Mouse (Mus musculus) hindbrain, embryonic 16.5 days (tissue): ENCODE results near the gene Evi2. TPM values are rescaled to one million over a fixed set of nuclear protein-coding genes. Genes with fewer than 3 reads are reported as not detected.

Experiments used
- ATAC-seq: fragments of 200-750 bp; cut with Nextera tagmentation; 2 replicates; pipeline ENCODE4 v1.8.0; 2017; ENCODE audit warnings: moderate TSS enrichment, moderate library complexity
- H3K27ac ChIP-seq: fragments of 300-500 bp; sonication (generic); 2 replicates; pipeline ENCODE4 v1.5.1; 2014; ENCODE audit warnings: low read depth, mild to moderate bottlenecking, control low read depth, low read length, moderate library complexity
- H3K27me3 ChIP-seq: fragments of 300-500 bp; sonication (generic); replicated peaks from 2 replicates; pipeline ENCODE4 v1.6.1; 2014; ENCODE audit warnings: low read length; ENCODE audit not compliant: control insufficient read depth, insufficient read depth
- H3K36me3 ChIP-seq: fragments of 300-500 bp; sonication (generic); 2 replicates; pipeline ENCODE4 v1.6.1; 2014; ENCODE audit warnings: mild to moderate bottlenecking, low read length, moderate library complexity, mixed read lengths; ENCODE audit not compliant: control insufficient read depth, insufficient read depth
- H3K4me1 ChIP-seq: fragments of 300-500 bp; sonication (generic); 2 replicates; pipeline ENCODE4 v1.6.1; 2014; ENCODE audit warnings: low read depth, low read length; ENCODE audit not compliant: control insufficient read depth, insufficient read depth
- H3K4me2 ChIP-seq: fragments of 300-500 bp; sonication (generic); 2 replicates; pipeline ENCODE4 v1.6.1; 2014; ENCODE audit warnings: mild to moderate bottlenecking, low read length, control low read depth, moderate library complexity
- H3K4me3 ChIP-seq: fragments of 300-500 bp; sonication (generic); 2 replicates; pipeline ENCODE4 v1.5.1; 2014; ENCODE audit warnings: mild to moderate bottlenecking, low read length, control low read depth, moderate library complexity
- H3K9ac ChIP-seq: fragments of 300-500 bp; sonication (generic); 2 replicates; pipeline ENCODE4 v1.6.1; 2014; ENCODE audit warnings: low read depth, mild to moderate bottlenecking, control low read depth, low read length, moderate library complexity
- H3K9me3 ChIP-seq: fragments of 300-500 bp; sonication (generic); 2 replicates; pipeline ENCODE4 v1.6.1; 2014; ENCODE audit warnings: mild to moderate bottlenecking, low read length, moderate library complexity; ENCODE audit not compliant: control insufficient read depth
- WGBS: fragments of 180-500 bp; shearing (Covaris S2); extraction: QIAGEN DNeasy Blood & Tissue Kit; methylation state at CpG from one replicate; pipeline ENCODE4 v1.1.7; 2014; 5-methylcytosine and 5-hydroxymethylcytosine counted together
- polyA plus RNA-seq: library from polyadenylated mRNA; unstranded; fragments of >200 nt; fragmentation: Nextera tagmentation; extraction: Ambion mirVana; gene quantifications from 2 replicates; pipeline ENCODE4 v1.2.1, GENCODE M21; 2015

The Evi2 gene
- polyA plus RNA-seq, 1 experiment from 2014 or later, result 0.61 TPM

DNA sequence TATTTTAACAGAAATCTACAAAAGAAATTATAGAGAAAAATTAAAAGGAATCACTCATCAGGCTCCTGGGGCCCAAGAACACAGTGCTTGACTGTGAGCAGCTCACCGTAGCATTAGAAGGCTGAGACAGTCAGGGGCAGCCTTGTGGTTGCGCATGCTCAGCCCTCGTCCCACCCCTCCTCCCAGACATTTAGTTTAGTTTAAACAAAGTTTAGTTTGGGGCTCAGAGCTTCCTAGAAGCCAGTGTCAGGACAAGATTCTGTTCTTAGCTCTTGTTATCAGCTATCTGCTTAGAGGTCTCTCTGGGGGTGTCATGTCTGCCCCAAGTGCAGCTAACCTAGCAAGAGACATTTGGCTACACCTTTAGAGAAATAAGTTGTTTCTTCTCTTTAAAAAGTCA is 1.8 kb downstream of the Evi2 start:
- ATAC-seq, result no peak
- no peak overlapping the region for H3K9ac ChIP-seq
- H3K4me1 ChIP-seq, result no peaks in the 10 kb centered on the region
- H3K4me3 ChIP-seq, result no peak overlapping the region
- no peaks in the 10 kb centered on the region for H3K9me3 ChIP-seq
- H3K4me2 ChIP-seq, result no peak overlapping the region
- 0 out of 2 replicates have a peak, but pooled peaks cover 2% of the 10 kb centered on the region for H3K36me3 ChIP-seq
- H3K27me3 ChIP-seq, result no peaks in the 10 kb centered on the region
- WGBS, result 91% methylated on average over 3 of the region's 3 CpGs
- no peak overlapping the region for H3K27ac ChIP-seq

DNA sequence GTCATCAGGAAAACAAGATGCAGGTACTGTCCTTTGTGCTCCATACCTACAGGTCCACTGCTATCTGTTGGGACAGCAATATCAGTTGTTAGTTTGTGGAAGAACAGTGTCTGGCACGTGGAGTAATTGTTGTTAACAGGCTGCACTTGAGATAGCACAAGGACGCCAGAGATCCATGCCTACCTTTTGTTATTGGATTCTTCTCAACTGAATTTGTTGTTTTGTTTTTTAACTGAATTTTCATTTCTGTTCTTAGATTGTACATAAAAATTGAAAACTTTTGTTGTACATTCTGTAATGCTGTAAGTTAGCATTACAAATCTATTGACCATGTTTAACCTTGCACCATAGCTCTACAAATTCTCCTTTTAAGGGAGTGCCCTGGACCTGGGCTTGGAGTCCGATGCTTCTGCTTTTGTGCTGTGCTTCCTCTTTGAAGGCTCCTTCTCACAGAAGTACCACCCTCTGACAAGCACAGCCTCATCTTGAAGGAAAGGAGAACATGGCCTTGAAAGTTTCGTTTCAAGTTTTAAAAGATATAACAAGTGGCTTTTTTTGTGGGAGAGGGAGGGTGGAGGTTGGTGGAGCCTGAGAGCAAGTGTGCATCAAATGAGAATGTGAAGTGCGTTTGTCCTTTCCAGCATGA is 2.5 kb downstream of the Evi2 start:
- 0 out of 2 replicates have a peak, but pooled peaks cover 2% of the 10 kb centered on the region for H3K36me3 ChIP-seq
- no peaks in the 10 kb centered on the region for H3K4me1 ChIP-seq
- no peaks in the 10 kb centered on the region for H3K27me3 ChIP-seq
- no peak overlapping the region for H3K4me3 ChIP-seq
- WGBS, result 93% methylated on average over 5 of the region's 5 CpGs
- no peaks in the 10 kb centered on the region for H3K9me3 ChIP-seq
- H3K4me2 ChIP-seq, result no peak overlapping the region
- ATAC-seq, result no peak
- H3K9ac ChIP-seq, result no peak overlapping the region
- H3K27ac ChIP-seq, result no peak overlapping the region

DNA sequence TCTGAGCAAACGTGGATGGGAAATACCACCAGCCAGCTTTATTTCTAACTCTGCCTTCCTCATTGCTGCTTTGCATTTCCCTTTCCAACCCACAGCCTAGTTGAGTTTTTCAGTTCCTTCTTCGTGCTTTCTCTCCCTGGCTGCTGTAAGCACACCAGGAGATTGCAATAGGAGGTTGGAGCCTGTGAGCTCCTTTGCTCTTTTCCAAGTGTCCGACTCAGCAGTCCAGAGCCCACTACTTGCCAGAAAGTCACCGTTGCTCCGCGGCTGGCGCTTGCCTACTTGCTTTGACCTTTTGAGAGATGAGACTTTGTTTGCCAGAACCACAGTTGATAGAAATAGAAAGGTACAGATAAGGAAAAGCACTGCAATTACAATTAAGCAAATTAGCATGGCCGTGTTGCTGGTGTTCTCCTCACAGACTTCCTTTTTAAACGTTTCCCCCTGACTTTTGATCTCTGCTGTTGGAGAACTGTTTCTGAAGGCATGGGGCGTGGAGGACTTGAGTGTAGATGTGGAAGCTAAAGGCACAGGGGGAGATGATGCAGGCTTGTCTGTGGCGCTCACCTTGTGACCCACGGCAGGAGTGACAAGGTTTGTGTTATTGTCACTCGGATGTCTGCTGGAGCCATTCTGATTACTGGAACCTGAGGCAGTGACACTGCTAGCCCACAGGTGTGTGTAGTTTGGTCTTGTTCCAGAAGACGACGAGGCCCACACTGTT is 3.2 kb downstream of the Evi2 start:
- no peaks in the 10 kb centered on the region for H3K27me3 ChIP-seq
- no peak overlapping the region for H3K4me2 ChIP-seq
- no peaks in the 10 kb centered on the region for H3K4me1 ChIP-seq
- no peak overlapping the region for H3K9ac ChIP-seq
- ATAC-seq, result no peak
- H3K9me3 ChIP-seq, result no peaks in the 10 kb centered on the region
- H3K4me3 ChIP-seq, result no peak overlapping the region
- 81% methylated on average over 15 of the region's 15 CpGs for WGBS
- no peak overlapping the region for H3K27ac ChIP-seq
- H3K36me3 ChIP-seq, result 0 out of 2 replicates have a peak, but pooled peaks cover 2% of the 10 kb centered on the region

DNA sequence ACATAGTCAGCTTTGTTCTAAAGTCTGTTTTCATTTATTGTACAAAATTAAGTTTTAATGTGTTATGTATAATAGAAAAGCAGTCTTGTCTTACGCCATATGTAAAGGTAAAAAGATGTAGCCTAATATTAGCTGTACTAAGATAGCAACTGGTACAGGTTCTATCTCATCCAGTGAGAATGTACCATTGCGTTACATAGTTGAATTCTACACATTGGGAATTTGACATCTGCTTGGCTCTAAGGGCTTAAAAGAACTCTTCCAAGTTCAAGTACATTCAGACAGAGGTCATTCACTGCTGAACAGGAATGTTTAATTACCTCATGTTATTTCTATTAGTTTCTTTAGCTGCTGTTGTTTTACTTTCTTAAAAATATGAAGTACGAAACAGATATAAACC is 3.8 kb downstream of the Evi2 start:
- H3K4me2 ChIP-seq, result no peak overlapping the region
- H3K27me3 ChIP-seq, result no peaks in the 10 kb centered on the region
- WGBS, result 90% methylated on average over 3 of the region's 3 CpGs
- 0 out of 2 replicates have a peak, but pooled peaks cover 2% of the 10 kb centered on the region for H3K36me3 ChIP-seq
- H3K9ac ChIP-seq, result no peak overlapping the region
- H3K4me1 ChIP-seq, result no peaks in the 10 kb centered on the region
- H3K9me3 ChIP-seq, result no peaks in the 10 kb centered on the region
- H3K27ac ChIP-seq, result no peak overlapping the region
- no peak overlapping the region for H3K4me3 ChIP-seq
- no peak for ATAC-seq

DNA sequence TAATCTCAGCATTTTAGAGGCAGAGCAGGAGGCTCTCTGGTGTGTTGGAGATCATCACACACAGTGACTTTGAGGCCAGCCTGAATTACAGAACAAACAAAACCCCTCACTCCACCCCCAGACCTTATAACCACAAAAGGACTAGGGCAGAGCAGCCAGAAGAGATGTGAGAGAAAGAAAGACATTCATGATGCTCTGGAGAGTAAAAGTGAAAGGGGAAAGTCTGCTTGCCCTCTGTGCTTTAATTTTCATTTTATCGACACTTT is 6.1 kb downstream of the Evi2 start:
- Histone ChIP-seq H3K4me1 (no peaks in the 10 kb centered on the region), H3K4me3 (no peak overlapping the region), H3K9ac (no peak overlapping the region), H3K27me3 (no peaks in the 10 kb centered on the region), H3K36me3 (0 out of 2 replicates have a peak, but pooled peaks cover 2% of the 10 kb centered on the region), H3K27ac (no peak overlapping the region), H3K9me3 (no peaks in the 10 kb centered on the region), H3K4me2 (no peak overlapping the region)
- no peak for ATAC-seq
- 82% methylated on average over 1 of the region's 1 CpGs for WGBS

DNA sequence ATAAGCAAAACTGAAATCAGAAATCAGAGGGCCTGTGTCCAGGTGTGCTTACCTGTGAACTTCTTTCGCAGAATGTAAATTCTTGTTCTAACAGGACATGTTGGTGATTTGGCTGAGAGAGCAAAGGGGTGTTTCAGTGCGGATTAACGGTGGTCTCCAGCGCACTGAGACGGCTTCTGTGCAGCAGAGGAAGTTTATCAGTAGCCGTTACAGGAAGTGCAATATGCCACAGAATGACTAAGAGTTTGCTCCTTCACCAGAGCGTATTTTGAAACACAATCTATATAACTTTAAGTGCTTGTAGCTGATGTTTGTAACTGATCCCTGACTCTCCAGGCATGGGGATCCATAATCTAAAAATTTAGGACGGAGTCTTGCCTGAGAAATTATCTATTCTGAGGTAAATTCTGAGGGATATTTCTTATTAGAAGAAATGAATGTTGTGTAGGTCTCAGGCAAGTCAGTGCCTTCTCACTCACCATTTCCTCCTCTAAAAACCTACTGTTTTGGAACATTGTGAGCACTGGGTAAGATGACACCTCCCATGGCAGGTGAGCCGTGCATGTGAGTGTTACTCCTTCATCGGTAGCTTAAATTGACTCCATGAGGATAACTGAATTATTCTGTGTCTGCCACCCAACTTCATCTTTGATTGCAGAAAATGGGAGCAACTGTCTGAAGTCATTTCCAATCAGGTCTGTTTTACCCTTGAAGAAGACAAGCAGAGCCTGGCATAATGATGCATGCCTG is 6.7 kb downstream of the Evi2 start, which contains the start of gene Evi2b:
Gene Evi2b (minus strand): TSS at position 203 of the 750 bp plus-strand sequence.
- Histone ChIP-seq H3K27me3 (no peaks in the 10 kb centered on the region), H3K4me3 (no peak within 1 kb of the TSS), H3K27ac (no peak within 1 kb of the TSS), H3K36me3 (0 out of 2 replicates have a peak, but pooled peaks cover 2% of the 10 kb centered on the region), H3K9me3 (no peaks in the 10 kb centered on the region), H3K4me2 (no peak within 1 kb of the TSS), H3K4me1 (no peaks in the 10 kb centered on the region), H3K9ac (no peak within 1 kb of the TSS)
- no peak for ATAC-seq
- WGBS, result 87% methylated on average over 10 of the region's 10 CpGs

DNA sequence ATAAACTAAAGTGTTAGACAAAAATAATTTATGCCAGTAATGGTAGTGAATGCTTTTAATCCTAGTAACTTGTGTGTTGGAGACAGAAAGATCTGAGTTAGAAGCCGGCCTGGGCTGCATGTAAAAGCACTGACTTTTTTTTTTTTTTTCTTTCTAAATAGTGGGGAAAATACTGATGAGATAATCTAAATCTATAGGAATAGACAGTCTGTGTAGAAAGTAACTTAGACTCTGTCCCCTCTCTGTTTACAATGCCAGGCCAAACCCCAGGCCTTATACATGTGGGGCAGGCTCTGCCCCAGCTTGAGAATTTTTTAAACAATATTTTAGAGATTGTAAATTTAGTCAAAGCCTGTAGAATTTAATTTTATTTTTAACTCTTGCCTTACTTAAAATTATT is 7.4 kb downstream of the Evi2 start:
- Histone ChIP-seq H3K27ac (no peak overlapping the region), H3K4me2 (no peak overlapping the region), H3K4me3 (no peak overlapping the region), H3K9ac (no peak overlapping the region), H3K9me3 (no peaks in the 10 kb centered on the region), H3K4me1 (no peaks in the 10 kb centered on the region), H3K27me3 (no peaks in the 10 kb centered on the region), H3K36me3 (no peaks in the 10 kb centered on the region)
- WGBS, result 85% methylated on average over 1 of the region's 1 CpGs
- ATAC-seq, result no peak

DNA sequence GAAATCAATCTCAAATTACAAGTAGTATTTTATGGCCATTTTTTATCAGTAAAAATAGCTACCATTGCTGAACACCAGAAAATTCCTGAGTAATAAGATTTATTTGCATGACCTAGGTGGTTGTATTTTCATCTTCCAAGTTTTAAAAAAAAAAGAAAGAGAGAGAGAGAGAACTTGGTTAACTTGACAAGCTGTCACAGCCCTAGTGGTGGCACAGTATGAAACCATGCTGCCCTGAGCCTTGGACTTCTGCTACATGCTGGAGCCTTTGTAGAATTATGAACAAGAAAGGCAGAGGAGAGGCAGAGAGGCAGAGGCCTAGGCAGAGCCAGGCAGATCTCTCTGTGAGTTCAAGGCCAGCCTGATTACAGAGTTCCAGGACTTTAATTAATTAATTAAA is 8.5 kb downstream of the Evi2 start:
- Histone ChIP-seq H3K27me3 (no peaks in the 10 kb centered on the region), H3K4me3 (no peak overlapping the region), H3K4me2 (no peak overlapping the region), H3K9me3 (no peaks in the 10 kb centered on the region), H3K4me1 (no peaks in the 10 kb centered on the region), H3K9ac (no peak overlapping the region), H3K27ac (no peak overlapping the region), H3K36me3 (no peaks in the 10 kb centered on the region)
- ATAC-seq, result no peak

DNA sequence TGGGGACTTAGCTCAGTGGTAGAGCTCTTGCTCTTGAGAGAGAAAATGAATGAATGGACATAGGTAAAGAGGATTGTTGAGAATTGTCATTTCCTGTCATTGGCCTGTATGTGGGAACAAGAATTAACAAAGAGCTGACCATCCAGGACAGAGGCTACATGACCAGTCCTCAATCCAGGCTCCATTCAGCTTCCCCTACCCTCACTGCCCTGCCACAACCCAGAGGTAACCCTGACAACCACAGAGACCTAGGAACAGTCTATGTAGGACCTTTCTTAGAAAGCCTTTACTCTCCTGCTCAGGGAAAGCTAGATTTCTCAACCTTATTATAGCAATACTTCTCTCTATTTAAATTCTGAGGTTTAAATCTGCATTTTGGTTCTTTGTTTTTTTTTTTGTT is 9.6 kb downstream of the Evi2 start:
- Histone ChIP-seq H3K9ac (no peak overlapping the region), H3K4me1 (no peaks in the 10 kb centered on the region), H3K27ac (no peak overlapping the region), H3K36me3 (no peaks in the 10 kb centered on the region), H3K9me3 (no peaks in the 10 kb centered on the region), H3K27me3 (no peaks in the 10 kb centered on the region), H3K4me2 (no peak overlapping the region), H3K4me3 (no peak overlapping the region)
- no peak for ATAC-seq
